Mouse (Mus musculus): ENCODE results near the gene Stox2.

DNA sequence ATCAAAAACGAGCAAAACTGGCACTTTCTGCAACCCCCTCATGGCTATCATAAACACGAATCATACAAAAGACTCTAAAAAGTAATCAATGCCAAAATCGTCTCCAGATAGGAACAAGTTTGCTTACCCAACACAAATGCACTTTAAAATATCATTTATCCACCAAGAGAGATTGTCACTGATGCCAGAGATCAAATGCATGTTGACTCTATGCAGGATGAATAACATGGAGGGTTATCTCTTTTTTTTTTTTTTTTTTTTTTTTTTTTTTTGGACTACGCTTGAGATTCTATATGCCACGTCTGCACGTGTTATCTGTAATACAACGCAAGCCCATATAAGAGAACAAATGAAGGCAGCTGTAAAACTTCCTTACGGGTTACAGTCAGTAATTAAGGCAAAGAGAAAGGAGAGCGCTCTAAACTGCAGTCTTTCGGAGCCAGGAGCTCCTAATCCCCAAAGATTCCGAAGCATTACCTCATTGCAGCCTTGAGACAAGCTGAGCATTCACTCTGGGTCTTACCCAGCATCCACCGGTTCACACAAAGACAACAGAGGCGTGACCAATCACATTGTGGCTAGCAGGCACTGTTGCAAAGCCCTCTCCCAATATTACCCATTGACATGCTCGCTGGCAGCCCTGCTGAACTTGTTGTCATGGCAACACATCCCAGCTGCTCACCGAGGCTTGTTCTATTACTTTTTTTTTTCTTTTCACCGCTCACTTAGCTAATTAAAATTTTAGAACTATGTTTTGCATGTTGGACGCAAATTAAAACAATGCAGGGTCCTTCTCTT, 203.8 kb downstream of the Stox2 start:
- no peak for TF ChIP-seq CTCF (conservative IDR thresholded peaks at IDR 0.05; ENCODE audit: insufficient read depth, insufficient read length, low read depth, low read length)
- no peak for TF ChIP-seq POLR2A (IDR thresholded peaks at IDR 0.05; ENCODE audit: low read depth, low read length)
